Mouse (Mus musculus): ENCODE results near the gene Ints11.

The Ints11 gene

GRCm38 (mm10) chr4:155893212-155893690 is 23.9 kb downstream of the Ints11 start:
- DNase-seq: peak in 1 of 2 experiments; percentile 1

GRCm38 (mm10) chr4:155894311-155894881 is 25.1 kb downstream of the Ints11 start:
- DNase-seq: peak; percentile 60 to 73

GRCm38 (mm10) chr4:155895216-155895615 is 25.9 kb downstream of the Ints11 start:
- DNase-seq: peak; percentile 65 to 78

- DNase-seq: peak in 1 of 2 experiments; percentile 0
These were observed 26.5 kb downstream of the Ints11 start for GRCm38 (mm10) chr4:155895826-155896225.

GRCm38 (mm10) chr4:155896461-155896860 is 27.1 kb downstream of the Ints11 start:
- peak in 1 of 2 experiments; percentile 1 for DNase-seq

GRCm38 (mm10) chr4:155898318-155898717 is 29.0 kb downstream of the Ints11 start:
- DNase-seq: no peak

GRCm38 (mm10) chr4:155899355-155899754 is 30.0 kb downstream of the Ints11 start:
- no peak for DNase-seq

GRCm38 (mm10) chr4:155901205-155901604 is 31.9 kb downstream of the Ints11 start:
- peak; percentile 59 to 69 for DNase-seq

GRCm38 (mm10) chr4:155903246-155903645 is 33.9 kb downstream of the Ints11 start:
- DNase-seq: peak in 1 of 2 experiments; percentile 0

GRCm38 (mm10) chr4:155904318-155905102 is 35.2 kb downstream of the Ints11 start:
- peak; percentile 49 to 60 for DNase-seq

GRCm38 (mm10) chr4:155905634-155906033 is 36.3 kb downstream of the Ints11 start:
- no peak for DNase-seq

GRCm38 (mm10) chr4:155906125-155906524 is 36.8 kb downstream of the Ints11 start:
- peak in 1 of 2 experiments; percentile 1 for DNase-seq

- DNase-seq: peak in 1 of 2 experiments; percentile 1
These were observed 37.7 kb downstream of the Ints11 start for GRCm38 (mm10) chr4:155907003-155907402.

- peak in 1 of 2 experiments; percentile 1 for DNase-seq
These were observed 38.9 kb downstream of the Ints11 start for GRCm38 (mm10) chr4:155908281-155908680.

- peak in 1 of 2 experiments; percentile 0 for DNase-seq
These were observed 39.4 kb downstream of the Ints11 start for GRCm38 (mm10) chr4:155908751-155909150.

- DNase-seq: no peak
These were observed 62.7 kb downstream of the Ints11 start for GRCm38 (mm10) chr4:155932031-155932430.
